Mouse (Mus musculus): ENCODE results near the gene Nabp2. TPM values are rescaled to one million over a fixed set of nuclear protein-coding genes. Genes with fewer than 3 reads are reported as not detected.

Nabp2 gene
- polyA plus RNA-seq, 1 experiment = 47.2 TPM

DNA sequence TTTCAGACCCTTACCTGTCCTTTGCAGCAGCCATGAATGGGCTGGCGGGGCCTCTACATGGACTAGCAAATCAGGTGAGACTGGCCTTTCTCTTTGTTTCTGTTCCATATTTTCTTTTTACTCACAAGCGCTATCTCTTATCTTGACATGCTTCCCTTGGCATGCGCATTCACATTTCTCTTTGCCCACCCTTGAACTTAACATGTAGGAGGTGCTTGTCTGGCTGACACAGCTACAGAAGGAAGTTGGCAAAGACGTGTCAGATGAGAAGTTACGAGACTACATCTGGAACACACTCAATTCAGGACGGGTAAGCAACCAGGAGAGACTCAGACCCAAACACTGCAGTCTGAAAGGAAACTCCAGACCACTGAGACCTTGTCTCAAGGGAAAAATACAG is 52.1 kb downstream of the Nabp2 start:
- no peak for DNase-seq (ENCODE audit: low spot score)

DNA sequence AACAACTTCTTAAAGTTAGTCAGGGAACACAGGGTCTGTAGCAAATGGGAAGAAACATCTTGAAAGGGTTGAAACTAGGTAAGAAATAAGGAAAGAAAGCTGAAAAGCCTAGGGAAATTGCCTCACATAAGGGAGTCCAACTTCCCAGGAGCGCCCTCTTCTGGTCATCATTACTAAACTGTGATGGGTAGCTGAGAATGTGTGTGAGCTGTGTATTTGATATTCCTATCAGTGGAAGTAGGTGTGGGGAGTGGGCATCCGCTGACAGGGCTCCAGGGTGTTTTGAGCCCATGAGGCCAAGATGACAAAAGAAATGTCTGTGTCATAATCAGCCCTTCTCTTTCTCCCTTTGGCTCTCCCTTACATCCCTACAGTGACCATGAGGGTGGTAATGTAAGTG is 52.5 kb downstream of the Nabp2 start:
- DNase-seq (ENCODE audit: low spot score) = no peak

Other genes with a start within 250 kb of the Nabp2 start
- gene Rbms2, start 231.2 kb downstream of the Nabp2 start, polyA plus RNA-seq (2012; rRNA removed) = 88.2 and 97.5 TPM in 2 replicates
- gene Gls2, start 217.0 kb downstream of the Nabp2 start, polyA plus RNA-seq (2012; rRNA removed) = 1.5 TPM in 2 replicates
- 12.1 and 14.4 TPM in 2 replicates for gene Spryd4, start 199.7 kb downstream of the Nabp2 start, polyA plus RNA-seq (2012; rRNA removed)
- not detected in 2 replicates for gene Mip, start 185.7 kb downstream of the Nabp2 start, polyA plus RNA-seq (2012; rRNA removed)
- gene Timeless, start 179.4 kb downstream of the Nabp2 start, polyA plus RNA-seq (2012; rRNA removed) = 6.4 and 6.7 TPM in 2 replicates
- gene Apon, start 157.4 kb downstream of the Nabp2 start, polyA plus RNA-seq (2012; rRNA removed) = 0.03 TPM in 1 of 2 replicates, not detected in the other
- gene Apof, start 142.8 kb downstream of the Nabp2 start, polyA plus RNA-seq (2012; rRNA removed) = 0.25 TPM in 2 replicates
- 33.0 and 39.1 TPM in 2 replicates for gene Stat2, start 140.9 kb downstream of the Nabp2 start, polyA plus RNA-seq (2012; rRNA removed)
- gene Il23a, start 112.7 kb downstream of the Nabp2 start, polyA plus RNA-seq (2012; rRNA removed) = 0.12 TPM in 1 of 2 replicates, not detected in the other
- gene Pan2, start 108.2 kb downstream of the Nabp2 start, polyA plus RNA-seq (2012; rRNA removed) = 27.9 and 31.7 TPM in 2 replicates
- 118 and 124 TPM in 2 replicates for gene Cnpy2, start 89.0 kb downstream of the Nabp2 start, polyA plus RNA-seq (2012; rRNA removed)
- 138 and 150 TPM in 2 replicates for gene Cs, start 73.8 kb downstream of the Nabp2 start, polyA plus RNA-seq (2012; rRNA removed)
- 63.6 and 66.9 TPM in 2 replicates for gene Coq10a, start 42.5 kb downstream of the Nabp2 start, polyA plus RNA-seq (2012; rRNA removed)
- gene Ankrd52, start 34.4 kb downstream of the Nabp2 start, polyA plus RNA-seq (2012; rRNA removed) = 19.9 and 26.5 TPM in 2 replicates
- gene Slc39a5, start 10.3 kb downstream of the Nabp2 start, polyA plus RNA-seq (2012; rRNA removed) = not detected in 2 replicates
- 25.4 and 25.5 TPM in 2 replicates for gene Rnf41, start 165 bp upstream of the Nabp2 start, polyA plus RNA-seq (2012; rRNA removed)
- gene Smarcc2, start 47.8 kb upstream of the Nabp2 start, polyA plus RNA-seq (2012; rRNA removed) = 91.5 and 97.0 TPM in 2 replicates
- gene Myl6, start 82.7 kb upstream of the Nabp2 start, polyA plus RNA-seq (2012; rRNA removed) = 10,835 and 11,320 TPM in 2 replicates
- 3.0 and 3.3 TPM in 2 replicates for gene Myl6b, start 87.2 kb upstream of the Nabp2 start, polyA plus RNA-seq (2012; rRNA removed)
- 56.9 and 61.6 TPM in 2 replicates for gene Esyt1, start 114.4 kb upstream of the Nabp2 start, polyA plus RNA-seq (2012; rRNA removed)
- gene Zc3h10, start 136.3 kb upstream of the Nabp2 start, polyA plus RNA-seq (2012; rRNA removed) = 12.5 TPM in 2 replicates
- gene Rpl41, start 137.8 kb upstream of the Nabp2 start, polyA plus RNA-seq (2012; rRNA removed) = 2,645 and 3,313 TPM in 2 replicates
- gene Pa2g4, start 154.5 kb upstream of the Nabp2 start, polyA plus RNA-seq (2012; rRNA removed) = 74.1 and 75.9 TPM in 2 replicates
- gene Erbb3, start 178.2 kb upstream of the Nabp2 start, polyA plus RNA-seq (2012; rRNA removed) = 25.1 and 27.0 TPM in 2 replicates
- gene Rps26, start 215.3 kb upstream of the Nabp2 start, polyA plus RNA-seq (2012; rRNA removed) = 1,064 and 1,154 TPM in 2 replicates
- gene Ikzf4, start 234.5 kb upstream of the Nabp2 start, polyA plus RNA-seq (2012; rRNA removed) = 1.4 and 2.3 TPM in 2 replicates

Measured in urinary bladder, adult 2 months (tissue).